Mouse (Mus musculus): ENCODE data around the gene Rrp9.

GRCm38 (mm10) chr9:106483606-106484005, 7.8 kb downstream of the Rrp9 start:
- no peak for TF ChIP-seq CTCF (IDR thresholded peaks at IDR 0.05; ENCODE audit: low read depth)
- TF ChIP-seq EP300 (IDR thresholded peaks at IDR 0.05; ENCODE audit: low read depth) = no peak

Measured in liver, postnatal 0 days (tissue).